Mouse (Mus musculus): ENCODE results near the gene Mgll.

Mgll gene

GRCm38 (mm10) chr6:88724313-88725195 is at the start of gene Mgll:
TSS of gene Mgll (plus strand) at chr6:88724412.
- peak; percentile 85 for DNase-seq

GRCm38 (mm10) chr6:88675815-88676214 is 48.4 kb upstream of the Mgll start:
- no peak for DNase-seq

- no peak for DNase-seq
Observed at GRCm38 (mm10) chr6:88676753-88677736, 47.2 kb upstream of the Mgll start.

GRCm38 (mm10) chr6:88677738-88678137 is 46.5 kb upstream of the Mgll start:
- peak; percentile 33 for DNase-seq

GRCm38 (mm10) chr6:88681026-88681425 is 43.2 kb upstream of the Mgll start:
- no peak for DNase-seq

GRCm38 (mm10) chr6:88683380-88684053 is 40.7 kb upstream of the Mgll start:
- DNase-seq = no peak

- peak; percentile 56 for DNase-seq
Observed at GRCm38 (mm10) chr6:88688171-88688570, 36.0 kb upstream of the Mgll start.

GRCm38 (mm10) chr6:88688712-88689111 is 35.5 kb upstream of the Mgll start:
- no peak for DNase-seq

- peak; percentile 10 for DNase-seq
Observed at GRCm38 (mm10) chr6:88690211-88690610, 34.0 kb upstream of the Mgll start.

GRCm38 (mm10) chr6:88691361-88691760 is 32.9 kb upstream of the Mgll start:
- DNase-seq = no peak

- DNase-seq = no peak
Observed at GRCm38 (mm10) chr6:88702887-88703286, 21.3 kb upstream of the Mgll start.

- no peak for DNase-seq
Observed at GRCm38 (mm10) chr6:88703731-88704130, 20.5 kb upstream of the Mgll start.

GRCm38 (mm10) chr6:88708401-88709278 is 15.6 kb upstream of the Mgll start:
- DNase-seq = no peak

GRCm38 (mm10) chr6:88709279-88709575 is 15.0 kb upstream of the Mgll start:
- DNase-seq = no peak

GRCm38 (mm10) chr6:88711313-88711712 is 12.9 kb upstream of the Mgll start:
- no peak for DNase-seq

- DNase-seq = no peak
Observed at GRCm38 (mm10) chr6:88712083-88712482, 12.1 kb upstream of the Mgll start.

- DNase-seq = no peak
Observed at GRCm38 (mm10) chr6:88713320-88713719, 10.9 kb upstream of the Mgll start.

- no peak for DNase-seq
Observed at GRCm38 (mm10) chr6:88714200-88714674, 10.0 kb upstream of the Mgll start.

- DNase-seq = peak; percentile 61
Observed at GRCm38 (mm10) chr6:88715378-88715781, 8.8 kb upstream of the Mgll start.

- DNase-seq = no peak
Observed at GRCm38 (mm10) chr6:88715966-88716365, 8.2 kb upstream of the Mgll start.

GRCm38 (mm10) chr6:88717143-88718032 is 6.8 kb upstream of the Mgll start:
- no peak for DNase-seq
